Mouse (Mus musculus) brain, embryonic 18.5 days (tissue): Measurements from ENCODE around the gene Atad5.
"Not testable (repeated sequence)": the region's sequence is repeated elsewhere in the genome, so short reads cannot be mapped to it uniquely, and the experiment has no call there.

Experiments
- DNase-seq: peaks from one replicate; pipeline ENCODE4 v3.0.0-alpha.2; 2012; ENCODE audit warnings: low read depth, low spot score

The Atad5 gene

DNA sequence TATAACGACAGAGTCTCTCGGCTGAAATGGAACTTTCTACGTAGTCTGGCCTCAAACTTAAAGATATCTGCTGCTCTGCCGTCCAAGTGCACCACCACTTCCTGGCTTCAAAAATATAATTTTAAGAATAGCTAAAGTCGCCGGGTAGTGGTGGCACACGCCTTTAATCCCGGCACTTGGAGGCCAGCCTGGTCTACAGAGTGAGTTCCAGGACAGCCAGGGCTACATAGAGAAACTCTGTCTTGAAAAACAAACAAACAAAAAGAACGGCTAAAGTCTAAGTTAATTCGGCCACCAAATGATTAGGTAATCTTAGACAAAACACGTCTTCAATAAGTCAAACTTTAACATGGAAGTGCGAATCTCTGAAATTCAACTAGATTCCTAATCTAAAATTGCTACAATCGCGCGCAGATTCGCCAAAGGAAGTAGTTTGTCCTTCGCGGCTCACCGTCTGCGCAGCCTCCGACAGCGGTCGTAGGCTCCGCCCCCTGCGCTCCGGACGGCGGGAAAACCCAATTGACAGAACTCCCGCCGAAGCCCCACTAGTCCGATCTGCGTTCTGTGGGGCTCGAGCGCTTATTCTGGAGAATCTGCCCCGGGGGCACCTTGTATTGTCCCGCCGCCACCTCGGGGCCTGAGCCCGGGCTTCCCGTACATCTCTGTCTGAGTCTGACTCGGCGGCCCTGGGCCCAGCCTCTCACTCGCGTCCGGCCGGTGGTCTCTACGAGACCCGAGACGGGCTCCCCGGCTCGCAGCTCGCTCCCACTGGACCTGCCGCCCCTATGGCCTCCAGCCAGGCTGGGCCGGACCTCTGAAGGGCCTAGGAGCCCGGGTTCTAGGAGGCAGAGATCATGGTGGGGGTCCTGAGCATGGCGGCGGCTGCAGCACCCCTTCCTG is at the start of gene Atad5:
Gene Atad5, plus strand, starts transcription at position 484 of the 900 bp plus-strand sequence.
- peak; percentile 72 for DNase-seq

DNA sequence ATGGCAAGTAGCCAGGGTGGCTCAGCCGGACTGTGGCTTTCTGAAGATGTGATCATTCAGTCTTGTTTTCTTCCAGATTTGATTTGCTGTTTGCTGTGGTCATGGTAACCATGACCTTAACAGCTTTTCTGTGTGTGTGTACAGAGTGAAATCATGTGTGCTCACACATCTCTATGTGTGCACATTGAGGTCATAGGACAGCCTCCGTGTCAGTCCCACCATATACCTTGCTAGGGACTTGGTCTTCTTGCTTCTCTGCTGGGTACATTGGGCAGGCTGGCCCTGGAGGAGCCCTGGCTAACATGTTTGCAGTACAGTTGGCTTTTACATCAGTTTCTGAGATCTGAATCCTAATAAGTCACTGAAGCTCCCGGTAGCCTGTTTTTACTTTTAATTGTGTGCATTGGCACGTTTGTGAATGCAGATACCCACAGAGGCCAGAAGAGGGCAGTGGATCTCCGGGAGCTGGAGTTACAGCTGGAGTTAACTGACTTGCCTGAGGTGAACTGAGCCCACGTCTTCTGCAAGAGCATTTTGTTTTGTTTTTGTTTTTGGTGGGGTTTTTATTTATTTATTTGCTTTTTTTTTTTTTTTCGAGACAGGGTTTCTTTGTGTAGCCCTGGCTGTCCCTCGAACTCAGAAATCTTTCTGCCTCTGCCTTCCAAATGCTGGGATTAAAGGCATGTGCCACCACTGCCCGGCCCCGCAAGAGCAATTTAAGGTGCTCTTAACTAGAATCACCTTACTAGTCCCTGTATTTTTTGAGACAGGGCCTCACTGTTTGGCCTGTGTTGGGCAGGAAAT is 46.4 kb upstream of the Atad5 start:
- no peak for DNase-seq

- no peak for DNase-seq
These were observed 45.8 kb upstream of the Atad5 start for GRCm38 (mm10) chr11:80043419-80043817.

GRCm38 (mm10) chr11:80046856-80047255 is 42.3 kb upstream of the Atad5 start:
- DNase-seq, result no peak

- DNase-seq, result no peak
These were observed 39.1 kb upstream of the Atad5 start for GRCm38 (mm10) chr11:80050088-80050487.

DNA sequence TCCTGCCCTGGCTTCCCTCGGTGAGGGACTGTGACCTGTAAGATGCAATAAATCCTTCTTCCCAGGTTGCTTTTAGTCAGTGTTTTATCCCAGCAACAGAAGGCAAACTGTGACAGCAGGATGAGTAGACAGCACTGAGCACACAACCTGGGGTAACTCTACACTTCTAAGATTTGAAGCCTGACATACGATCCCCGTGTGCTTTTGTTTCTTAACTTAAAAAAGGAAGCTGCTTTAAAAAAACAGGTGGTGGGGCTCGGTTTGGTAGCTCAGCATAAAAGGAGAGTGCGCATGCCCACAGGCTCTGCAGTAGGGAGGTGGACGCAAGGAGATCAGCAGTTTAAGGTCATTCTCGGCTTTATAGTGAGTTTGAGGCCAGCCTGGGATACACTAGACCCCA is 36.7 kb upstream of the Atad5 start:
- DNase-seq, result no peak

DNA sequence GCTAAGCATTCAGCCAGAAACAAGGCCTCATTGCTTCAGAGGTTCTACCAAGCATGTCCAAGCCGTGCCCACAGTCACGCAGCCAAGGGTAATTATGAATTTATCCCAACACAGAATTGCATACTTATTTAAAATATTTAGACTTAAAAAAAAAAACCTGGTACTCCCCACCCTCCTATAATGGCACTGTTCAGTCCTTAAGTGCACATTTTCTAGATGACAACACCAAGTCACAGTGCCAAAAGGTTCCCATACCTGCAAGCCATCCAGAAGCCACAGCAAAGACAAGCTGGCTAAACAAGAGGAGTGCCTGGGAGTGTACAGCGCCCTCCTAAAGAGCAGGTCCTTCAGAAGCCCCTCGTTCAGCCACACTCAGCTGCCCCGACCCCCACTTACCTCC is 36.0 kb upstream of the Atad5 start:
- DNase-seq, result no peak

DNA sequence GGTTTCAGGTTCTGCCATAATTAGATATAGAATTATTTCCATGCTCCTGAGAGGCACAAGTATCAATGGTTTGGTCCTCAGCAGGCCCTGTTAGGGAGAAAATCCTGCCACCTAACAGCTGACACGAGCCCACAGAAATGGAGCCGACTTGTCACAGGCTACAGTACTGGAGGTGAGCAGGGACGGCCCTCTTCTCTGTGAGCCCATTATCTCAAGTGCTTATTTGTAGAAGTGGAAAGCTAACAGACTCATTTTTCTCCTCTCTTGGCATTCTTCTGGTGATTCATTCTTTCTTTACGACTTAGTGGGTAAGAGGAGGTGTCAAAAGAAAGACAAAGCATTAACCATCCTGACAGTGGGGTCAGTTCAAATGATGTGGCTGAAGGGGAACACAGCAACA is 34.5 kb upstream of the Atad5 start:
- no peak for DNase-seq

DNA sequence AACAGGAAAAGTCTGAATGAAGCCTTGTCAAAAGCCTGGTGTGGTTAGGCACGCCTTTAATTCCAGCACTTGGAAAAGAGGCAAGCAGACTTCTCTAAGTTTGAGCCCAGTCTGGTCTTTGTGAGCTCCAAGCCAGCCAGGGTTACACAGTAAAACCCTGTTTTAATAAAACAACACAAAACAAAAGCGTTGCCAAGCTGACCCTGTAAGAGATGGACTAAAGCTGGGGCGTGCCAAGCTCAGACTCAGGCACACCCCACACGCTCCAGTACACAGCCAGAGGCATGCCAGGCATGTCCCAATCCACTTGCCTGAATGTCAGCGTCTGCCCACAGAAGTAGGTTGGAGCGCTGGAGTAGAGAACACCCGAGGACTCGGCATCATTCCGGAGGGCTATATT is 33.1 kb upstream of the Atad5 start:
- DNase-seq, result no peak

GRCm38 (mm10) chr11:80062159-80062558 is 27.0 kb upstream of the Atad5 start:
- no peak for DNase-seq

DNA sequence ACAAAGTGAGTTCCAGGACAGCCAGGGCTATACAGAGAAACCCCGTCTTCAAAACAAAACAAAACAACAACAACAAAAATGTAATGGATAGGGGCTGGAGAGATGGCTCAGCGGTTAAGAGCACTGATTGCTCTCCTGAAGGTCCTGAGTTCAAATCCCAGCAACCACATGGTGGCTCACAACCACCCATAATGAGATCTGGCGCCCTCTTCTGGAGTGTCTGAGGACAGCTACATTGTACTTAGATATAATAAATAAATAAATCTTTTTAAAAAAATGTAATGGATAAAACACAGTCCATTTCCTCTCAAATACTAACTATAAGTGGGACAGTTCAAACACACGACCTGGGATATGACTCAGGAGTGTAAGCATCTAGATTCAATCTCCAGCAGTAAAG is 22.8 kb upstream of the Atad5 start:
- not testable (repeated sequence) for DNase-seq

GRCm38 (mm10) chr11:80067558-80067957 is 21.6 kb upstream of the Atad5 start:
- no peak for DNase-seq

DNA sequence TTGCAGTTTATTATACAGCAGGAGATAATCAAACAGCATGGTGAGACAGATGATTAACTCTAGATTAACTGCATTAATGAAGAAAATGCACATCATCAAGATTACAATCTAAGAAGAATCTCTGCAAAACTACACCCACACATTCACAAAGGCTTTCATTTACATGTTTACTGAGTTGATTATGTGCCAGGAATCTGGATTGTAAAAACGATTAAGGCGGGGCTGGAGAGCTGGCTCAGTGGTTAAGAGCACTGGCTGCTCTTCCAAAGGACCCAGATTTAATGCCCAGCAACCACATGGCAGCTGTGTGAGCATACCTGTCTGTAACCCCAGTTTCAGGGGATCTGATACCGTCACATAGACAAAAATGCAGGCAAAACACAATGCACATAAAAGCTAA is 19.4 kb upstream of the Atad5 start:
- no peak for DNase-seq

GRCm38 (mm10) chr11:80071039-80071438 is 18.2 kb upstream of the Atad5 start:
- DNase-seq, result no peak

GRCm38 (mm10) chr11:80072365-80072764 is 16.8 kb upstream of the Atad5 start:
- DNase-seq, result no peak

- DNase-seq, result no peak
These were observed 13.5 kb upstream of the Atad5 start for GRCm38 (mm10) chr11:80075608-80076277.

- no peak for DNase-seq
These were observed 11.2 kb upstream of the Atad5 start for GRCm38 (mm10) chr11:80077784-80078545.

GRCm38 (mm10) chr11:80078831-80079230 is 10.4 kb upstream of the Atad5 start:
- DNase-seq, result no peak

- no peak for DNase-seq
These were observed 9.4 kb upstream of the Atad5 start for GRCm38 (mm10) chr11:80079751-80080150.

DNA sequence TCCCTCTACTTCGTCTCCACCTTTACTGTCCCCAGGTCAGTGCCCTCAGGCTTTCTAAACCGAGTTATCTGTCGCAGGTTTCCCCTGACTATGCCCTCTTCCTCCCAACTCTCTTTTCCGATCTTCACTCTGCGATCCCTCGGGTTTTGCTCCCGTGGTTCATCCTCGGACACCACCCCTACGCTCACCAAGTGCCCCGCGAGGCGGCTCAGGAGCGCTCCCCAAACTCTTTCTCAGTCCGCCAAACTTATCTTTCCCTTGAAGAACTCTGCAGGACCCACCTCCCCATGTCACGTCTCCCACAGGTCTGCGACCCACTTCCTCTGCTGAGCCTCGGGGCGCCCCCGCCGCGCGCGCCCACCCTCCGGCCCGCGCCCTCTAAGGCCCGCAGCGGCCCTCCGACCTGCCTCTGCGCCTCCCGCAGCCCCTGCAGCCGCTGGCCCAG is 8.8 kb upstream of the Atad5 start:
- no peak for DNase-seq
